Mouse (Mus musculus): ENCODE measurements around the gene Ccdc33. TPM values are rescaled to one million over a fixed set of nuclear protein-coding genes. Genes with fewer than 3 reads are reported as not detected.

The Ccdc33 gene
- total and polyA plus RNA-seq, 2 experiments from 2014 or later, result 0.52 to 0.75 TPM

GRCm38 (mm10) chr9:58087277-58087998 is 31.2 kb downstream of the Ccdc33 start:
- H3K36me3 ChIP-seq (ENCODE audit: insufficient read depth, low read length), result no peaks in the 10 kb centered on the region
- H3K9me3 ChIP-seq (ENCODE audit: low read length), result no peaks in the 10 kb centered on the region
- H3K4me1 ChIP-seq (ENCODE audit: insufficient read depth, low read length), result peaks cover 43% of the 10 kb centered on the region
- H3K27me3 ChIP-seq (ENCODE audit: insufficient read depth, low read length), result no peaks in the 10 kb centered on the region
- H3K9ac ChIP-seq (replicated peaks; ENCODE audit: low read length), result no peak overlapping the region
- no peak overlapping the region for H3K27ac ChIP-seq
- 57% methylated on average over 7 of the region's 7 CpGs for WGBS
- H3K4me2 ChIP-seq (ENCODE audit: low read depth, low read length), result no peak overlapping the region
- ATAC-seq, result no peak
- DNase-seq (ENCODE audit: low spot score), result no peak
- no peak overlapping the region for H3K4me3 ChIP-seq (ENCODE audit: low read length)
- no peak; the same call in 1 of the 2 replicates for TF ChIP-seq CTCF (IDR thresholded peaks at IDR 0.05; ENCODE audit: low read depth)

DNA sequence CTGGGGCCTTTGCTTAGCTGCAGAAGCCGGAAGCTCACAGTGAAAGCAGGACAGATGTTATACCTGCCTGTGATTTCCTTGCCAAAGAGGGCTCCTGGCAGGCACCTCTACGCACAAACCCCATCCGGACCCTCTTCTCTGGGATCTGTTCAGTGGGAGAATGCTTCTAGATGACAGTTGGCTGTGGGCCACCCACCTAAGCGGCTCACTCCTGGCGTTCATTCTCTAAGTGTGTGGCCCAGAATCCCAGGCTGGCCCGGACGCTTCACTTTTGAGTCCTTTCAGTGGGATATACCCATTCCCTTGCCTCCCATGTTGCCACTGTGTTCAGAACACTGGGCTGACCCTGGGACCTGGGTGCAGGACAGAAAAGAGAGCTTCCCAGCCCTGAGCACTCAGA is 31.8 kb downstream of the Ccdc33 start:
- H3K9me3 ChIP-seq (ENCODE audit: low read length), result no peaks in the 10 kb centered on the region
- ATAC-seq (no peak), DNase-seq (ENCODE audit: low spot score) (no peak)
- H3K4me1 ChIP-seq (ENCODE audit: insufficient read depth, low read length), result peaks cover 38% of the 10 kb centered on the region
- TF ChIP-seq CTCF (IDR thresholded peaks at IDR 0.05; ENCODE audit: low read depth), result no peak
- WGBS, result 44% methylated on average over 7 of the region's 7 CpGs
- H3K27ac ChIP-seq, result no peak overlapping the region
- H3K4me3 ChIP-seq (ENCODE audit: low read length), result no peak overlapping the region
- H3K27me3 ChIP-seq (ENCODE audit: insufficient read depth, low read length), result no peaks in the 10 kb centered on the region
- H3K36me3 ChIP-seq (ENCODE audit: insufficient read depth, low read length), result no peaks in the 10 kb centered on the region
- H3K4me2 ChIP-seq (ENCODE audit: low read depth, low read length), result no peak overlapping the region
- H3K9ac ChIP-seq (replicated peaks; ENCODE audit: low read length), result no peak overlapping the region

- Histone ChIP-seq H3K4me1 (ENCODE audit: insufficient read depth, low read length) (peaks cover 33% of the 10 kb centered on the region), H3K9ac (replicated peaks; ENCODE audit: low read length) (no peak overlapping the region), H3K27me3 (ENCODE audit: insufficient read depth, low read length) (no peaks in the 10 kb centered on the region), H3K4me2 (ENCODE audit: low read depth, low read length) (no peak overlapping the region), H3K27ac (peak overlapping the region; percentile 42; the same call in 1 of the 2 replicates), H3K4me3 (ENCODE audit: low read length) (no peak overlapping the region), H3K9me3 (ENCODE audit: low read length) (no peaks in the 10 kb centered on the region), H3K36me3 (ENCODE audit: insufficient read depth, low read length) (no peaks in the 10 kb centered on the region)
- DNase-seq (ENCODE audit: low spot score) (no peak), ATAC-seq (no peak)
- WGBS, result 28% methylated on average over 9 of the region's 9 CpGs
- TF ChIP-seq CTCF (IDR thresholded peaks at IDR 0.05; ENCODE audit: low read depth), result no peak
These were observed 32.4 kb downstream of the Ccdc33 start for GRCm38 (mm10) chr9:58086203-58086602.

GRCm38 (mm10) chr9:58085074-58085473 is 33.5 kb downstream of the Ccdc33 start:
- H3K9ac ChIP-seq (replicated peaks; ENCODE audit: low read length), result no peak overlapping the region
- H3K9me3 ChIP-seq (ENCODE audit: low read length), result no peaks in the 10 kb centered on the region
- no peaks in the 10 kb centered on the region for H3K27me3 ChIP-seq (ENCODE audit: insufficient read depth, low read length)
- H3K4me3 ChIP-seq (ENCODE audit: low read length), result no peak overlapping the region
- no peaks in the 10 kb centered on the region for H3K36me3 ChIP-seq (ENCODE audit: insufficient read depth, low read length)
- peak; percentile 89 for ATAC-seq
- peak; percentile 81 for DNase-seq (ENCODE audit: low spot score)
- TF ChIP-seq CTCF (IDR thresholded peaks at IDR 0.05; ENCODE audit: low read depth), result no peak
- 10% methylated on average over 2 of the region's 2 CpGs for WGBS
- peak overlapping the region; percentile 42 for H3K27ac ChIP-seq
- H3K4me2 ChIP-seq (ENCODE audit: low read depth, low read length), result no peak overlapping the region
- peaks cover 33% of the 10 kb centered on the region for H3K4me1 ChIP-seq (ENCODE audit: insufficient read depth, low read length)

DNA sequence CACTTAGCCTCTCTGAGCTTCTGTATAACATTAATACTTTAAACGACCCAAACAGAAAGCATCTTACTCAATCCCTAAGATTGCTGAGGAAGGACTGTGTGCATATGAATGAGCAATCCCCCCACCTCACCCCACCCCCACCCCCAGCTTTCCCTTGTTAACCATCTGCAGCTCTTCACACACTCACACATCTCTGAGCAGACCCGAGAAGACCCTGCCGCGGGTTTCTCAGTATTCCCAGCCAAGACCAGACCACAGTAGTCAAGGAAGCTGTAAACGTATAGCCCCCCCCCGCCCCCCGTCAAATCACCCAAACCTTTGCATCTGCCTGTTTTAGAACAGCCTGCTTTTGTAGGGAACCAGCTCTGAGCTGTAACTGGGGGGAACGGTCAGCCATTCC is 34.0 kb downstream of the Ccdc33 start:
- Histone ChIP-seq H3K36me3 (ENCODE audit: insufficient read depth, low read length) (no peaks in the 10 kb centered on the region), H3K9me3 (ENCODE audit: low read length) (no peaks in the 10 kb centered on the region), H3K4me1 (ENCODE audit: insufficient read depth, low read length) (peaks cover 33% of the 10 kb centered on the region), H3K4me3 (ENCODE audit: low read length) (no peak overlapping the region), H3K9ac (replicated peaks; ENCODE audit: low read length) (no peak overlapping the region), H3K27ac (peak overlapping the region; percentile 64), H3K4me2 (ENCODE audit: low read depth, low read length) (no peak overlapping the region), H3K27me3 (ENCODE audit: insufficient read depth, low read length) (no peaks in the 10 kb centered on the region)
- WGBS, result 9% methylated on average over 8 of the region's 8 CpGs
- DNase-seq (ENCODE audit: low spot score) (peak; percentile 39), ATAC-seq (peak; percentile 48; the same call in 1 of the 2 replicates)
- TF ChIP-seq CTCF (IDR thresholded peaks at IDR 0.05; ENCODE audit: low read depth), result no peak

GRCm38 (mm10) chr9:58074561-58074960 is 44.1 kb downstream of the Ccdc33 start:
- Histone ChIP-seq H3K36me3 (ENCODE audit: insufficient read depth, low read length) (no peaks in the 10 kb centered on the region), H3K27ac (no peak overlapping the region), H3K4me1 (ENCODE audit: insufficient read depth, low read length) (0 out of 2 replicates have a peak, but pooled peaks cover 5% of the 10 kb centered on the region), H3K9me3 (ENCODE audit: low read length) (no peaks in the 10 kb centered on the region), H3K4me2 (ENCODE audit: low read depth, low read length) (no peak overlapping the region), H3K27me3 (ENCODE audit: insufficient read depth, low read length) (no peaks in the 10 kb centered on the region), H3K9ac (replicated peaks; ENCODE audit: low read length) (no peak overlapping the region), H3K4me3 (ENCODE audit: low read length) (no peak overlapping the region)
- DNase-seq (ENCODE audit: low spot score) (no peak), ATAC-seq (no peak)
- WGBS, result 54% methylated on average over 3 of the region's 3 CpGs
- TF ChIP-seq CTCF (IDR thresholded peaks at IDR 0.05; ENCODE audit: low read depth), result no peak

GRCm38 (mm10) chr9:58067546-58067945 is 51.1 kb downstream of the Ccdc33 start:
- H3K9ac ChIP-seq (replicated peaks; ENCODE audit: low read length), result no peak overlapping the region
- peaks cover 8% of the 10 kb centered on the region for H3K4me1 ChIP-seq (ENCODE audit: insufficient read depth, low read length)
- ATAC-seq, result no peak
- H3K9me3 ChIP-seq (ENCODE audit: low read length), result no peaks in the 10 kb centered on the region
- TF ChIP-seq CTCF (IDR thresholded peaks at IDR 0.05; ENCODE audit: low read depth), result no peak
- H3K27me3 ChIP-seq (ENCODE audit: insufficient read depth, low read length), result no peaks in the 10 kb centered on the region
- no peak overlapping the region for H3K27ac ChIP-seq
- no peak overlapping the region for H3K4me3 ChIP-seq (ENCODE audit: low read length)
- H3K36me3 ChIP-seq (ENCODE audit: insufficient read depth, low read length), result no peaks in the 10 kb centered on the region
- no peak overlapping the region for H3K4me2 ChIP-seq (ENCODE audit: low read depth, low read length)
- DNase-seq (ENCODE audit: low spot score), result peak; percentile 43
- 71% methylated on average over 3 of the region's 3 CpGs for WGBS

Data from hindbrain, postnatal 0 days (tissue).